Mouse (Mus musculus) testis, adult 2 months (tissue): ENCODE results near the gene Ankdd1b. TPM values are rescaled to one million over a fixed set of nuclear protein-coding genes. Genes with fewer than 3 reads are reported as not detected.

ENCODE experiments used
- H3K27ac ChIP-seq: fragments of 200-500 bp; 2 replicates; pipeline ENCODE4 v1.5.1; 2012; ENCODE audit warnings: low read depth, low read length; ENCODE audit not compliant: control insufficient read depth, insufficient read depth
- H3K27me3 ChIP-seq: fragments of 200-500 bp; 2 replicates; pipeline ENCODE4 v1.6.1; 2012; ENCODE audit warnings: mild to moderate bottlenecking, low read length, moderate library complexity; ENCODE audit not compliant: control insufficient read depth, insufficient read depth
- H3K36me3 ChIP-seq: fragments of 200-500 bp; 2 replicates; pipeline ENCODE4 v1.6.1; 2012; ENCODE audit warnings: mild to moderate bottlenecking, low read length; ENCODE audit not compliant: control insufficient read depth, insufficient read depth
- H3K4me1 ChIP-seq: fragments of 200-500 bp; 2 replicates; pipeline ENCODE4 v1.6.1; 2012; ENCODE audit warnings: low read length; ENCODE audit not compliant: control insufficient read depth, insufficient read depth
- H3K4me3 ChIP-seq: fragments of 200-500 bp; 2 replicates; pipeline ENCODE4 v1.5.1; 2012; ENCODE audit warnings: low read depth, mild to moderate bottlenecking, low read length, moderate library complexity, mixed read lengths; ENCODE audit not compliant: control insufficient read depth
- CTCF ChIP-seq: fragments of 200-500 bp; IDR thresholded peaks from 2 replicates; pipeline ENCODE4 v1.5.1; 2012; ENCODE audit warnings: low read depth, mild to moderate bottlenecking, inconsistent platforms, low read length, moderate library complexity; ENCODE audit not compliant: control insufficient read depth, insufficient read depth, insufficient replicate concordance
- POLR2A ChIP-seq: fragments of 200-500 bp; IDR thresholded peaks from 2 replicates; pipeline ENCODE4 v1.6.1; 2012; ENCODE audit warnings: low read depth, mild to moderate bottlenecking, inconsistent platforms, low read length, moderate library complexity; ENCODE audit not compliant: control insufficient read depth
- polyA plus RNA-seq: library from polyadenylated mRNA; depleted of rRNA; stranded (reverse); fragments of >200 nt; gene quantifications from 2 replicates; pipeline ENCODE4 v1.2.3, GENCODE M21; 2012

Gene Ankdd1b
- polyA plus RNA-seq, 1 experiment, result 0.99 TPM

DNA sequence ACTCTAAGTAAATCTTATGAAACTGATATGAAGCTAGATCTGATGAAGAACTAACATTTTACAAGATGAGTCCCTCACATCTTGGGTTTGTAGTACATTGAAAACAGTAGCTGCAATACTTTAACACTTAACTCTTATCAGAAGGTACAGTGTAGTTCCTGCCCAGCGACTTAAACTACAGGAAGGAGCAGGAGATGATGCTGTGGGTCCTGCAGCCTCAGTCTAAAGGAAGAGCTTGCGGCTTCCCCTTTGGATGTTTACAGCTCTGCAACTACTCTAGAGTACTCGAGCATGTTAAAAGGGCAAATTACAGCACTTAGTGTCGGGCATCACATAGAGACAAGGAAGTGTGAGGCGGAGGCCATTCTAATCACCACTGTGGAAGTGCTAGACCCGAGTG is 35.3 kb upstream of the Ankdd1b start:
- Histone ChIP-seq H3K27me3 (no peaks in the 10 kb centered on the region), H3K36me3 (no peaks in the 10 kb centered on the region), H3K27ac (no peak overlapping the region), H3K4me1 (no peaks in the 10 kb centered on the region), H3K4me3 (no peak overlapping the region)
- TF ChIP-seq CTCF (no peak), POLR2A (no peak)

DNA sequence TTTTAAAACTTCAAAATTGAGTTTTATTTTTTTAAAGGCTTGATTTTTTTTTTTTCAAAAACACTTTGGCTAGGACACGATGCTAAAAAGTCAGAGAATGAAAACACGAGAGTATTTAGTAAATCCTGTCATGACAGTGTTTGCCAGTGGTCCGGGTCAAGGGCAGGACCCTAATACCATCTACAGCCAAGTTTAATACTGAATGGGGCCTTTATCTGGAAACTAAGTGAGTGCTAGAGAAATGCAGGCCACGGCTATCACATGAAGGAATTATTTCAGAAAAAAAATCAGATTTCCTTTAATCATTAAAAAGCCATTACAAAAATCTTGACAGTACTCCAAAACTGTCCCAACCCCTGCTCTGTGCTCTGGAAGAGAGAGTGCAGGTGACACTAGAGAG is 34.7 kb upstream of the Ankdd1b start:
- Histone ChIP-seq H3K27me3 (no peaks in the 10 kb centered on the region), H3K27ac (no peak overlapping the region), H3K36me3 (no peaks in the 10 kb centered on the region), H3K4me3 (no peak overlapping the region), H3K4me1 (no peaks in the 10 kb centered on the region)
- TF ChIP-seq CTCF (no peak), POLR2A (no peak)

GRCm38 (mm10) chr13:96499891-96500290 is 28.9 kb upstream of the Ankdd1b start:
- H3K4me3 ChIP-seq, result no peak overlapping the region
- H3K36me3 ChIP-seq, result no peaks in the 10 kb centered on the region; the same call in 1 of the 2 replicates
- TF ChIP-seq CTCF (no peak), POLR2A (no peak)
- no peaks in the 10 kb centered on the region for H3K27me3 ChIP-seq
- no peaks in the 10 kb centered on the region for H3K4me1 ChIP-seq
- H3K27ac ChIP-seq, result no peak overlapping the region

DNA sequence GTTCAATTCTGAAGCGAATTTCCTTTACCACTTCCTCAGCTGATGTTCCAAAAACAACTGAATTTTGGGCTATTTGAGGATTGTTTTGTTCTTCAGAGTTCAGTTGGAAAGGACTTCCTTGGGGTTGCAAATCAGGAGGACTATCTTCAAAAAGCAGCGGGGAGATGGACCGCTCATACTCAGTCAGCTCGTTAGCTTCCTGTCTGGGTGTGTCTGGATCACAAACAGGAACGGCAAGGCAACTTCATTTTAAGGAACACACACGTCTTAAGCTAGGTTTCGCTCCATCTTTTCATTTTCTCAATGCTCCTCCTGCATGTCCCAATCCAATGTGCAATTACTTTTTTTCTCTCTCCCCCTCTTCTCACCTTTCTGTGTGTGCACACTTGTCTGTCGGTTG is 25.6 kb upstream of the Ankdd1b start:
- no peak for TF ChIP-seq POLR2A
- TF ChIP-seq CTCF, result no peak
- Histone ChIP-seq H3K4me3 (no peak overlapping the region), H3K27ac (no peak overlapping the region), H3K36me3 (no peaks in the 10 kb centered on the region; the same call in 1 of the 2 replicates), H3K4me1 (no peaks in the 10 kb centered on the region), H3K27me3 (no peaks in the 10 kb centered on the region)

DNA sequence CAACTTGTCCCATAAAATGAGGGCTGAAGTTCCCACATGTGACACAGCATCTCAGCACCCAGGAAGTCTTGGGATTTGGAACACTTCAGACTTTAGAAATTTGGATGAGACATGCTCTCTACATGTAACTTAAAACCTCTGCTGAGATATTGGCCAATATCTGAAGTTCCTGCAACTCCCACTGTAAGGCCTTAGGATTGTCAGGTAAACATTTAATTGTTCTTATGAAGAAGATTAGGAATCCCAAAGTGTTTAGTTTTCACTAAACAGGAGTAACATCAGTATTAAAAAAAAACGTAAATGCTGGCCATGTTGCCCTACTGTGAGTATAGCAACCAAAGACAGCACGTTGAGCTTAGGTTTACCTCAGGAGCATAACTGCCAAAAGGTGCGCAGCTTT is 19.4 kb upstream of the Ankdd1b start, which contains the start of gene Gm17622:
Gene Gm17622, plus strand, starts transcription at position 301 of the 400 bp plus-strand sequence.
- peak within 1 kb of the TSS; percentile 39; the same call in 1 of the 2 replicates for H3K27ac ChIP-seq
- no peak for TF ChIP-seq POLR2A
- TF ChIP-seq CTCF, result no peak
- H3K4me3 ChIP-seq, result no peak within 1 kb of the TSS

DNA sequence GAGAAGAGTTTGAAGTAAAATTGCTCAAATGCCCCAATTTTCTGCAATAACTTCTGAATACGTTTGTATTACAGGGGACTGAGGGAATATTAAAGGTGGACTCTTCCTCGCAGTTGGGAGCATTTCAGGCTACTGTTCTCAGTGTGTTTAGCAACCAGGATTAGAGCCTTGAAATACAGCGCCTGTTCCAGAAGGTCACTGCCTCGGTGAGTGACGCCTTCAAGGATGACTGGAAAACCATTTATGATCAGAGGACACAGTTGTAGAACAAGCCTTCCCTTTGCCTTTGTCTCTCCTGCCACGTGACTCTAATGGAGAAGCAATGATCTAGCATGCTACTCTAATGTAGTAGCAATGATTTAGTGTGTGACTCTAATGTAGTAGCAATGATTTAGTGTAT is 17.0 kb upstream of the Ankdd1b start:
- Histone ChIP-seq H3K27ac (no peak overlapping the region), H3K27me3 (no peaks in the 10 kb centered on the region), H3K4me3 (no peak overlapping the region), H3K36me3 (no peaks in the 10 kb centered on the region), H3K4me1 (no peaks in the 10 kb centered on the region)
- TF ChIP-seq CTCF (no peak), POLR2A (no peak)

More for the DNA sequence above, 19.4 kb upstream of the Ankdd1b start, which contains the start of gene Gm17622:
- Histone ChIP-seq H3K4me1 (no peaks in the 10 kb centered on the region), H3K27me3 (no peaks in the 10 kb centered on the region), H3K36me3 (no peaks in the 10 kb centered on the region)

GRCm38 (mm10) chr13:96487230-96487629 is 16.2 kb upstream of the Ankdd1b start:
- no peak overlapping the region for H3K27ac ChIP-seq
- H3K4me3 ChIP-seq, result no peak overlapping the region
- no peaks in the 10 kb centered on the region for H3K4me1 ChIP-seq
- TF ChIP-seq POLR2A (no peak), CTCF (no peak)
- H3K36me3 ChIP-seq, result no peaks in the 10 kb centered on the region
- no peaks in the 10 kb centered on the region for H3K27me3 ChIP-seq

DNA sequence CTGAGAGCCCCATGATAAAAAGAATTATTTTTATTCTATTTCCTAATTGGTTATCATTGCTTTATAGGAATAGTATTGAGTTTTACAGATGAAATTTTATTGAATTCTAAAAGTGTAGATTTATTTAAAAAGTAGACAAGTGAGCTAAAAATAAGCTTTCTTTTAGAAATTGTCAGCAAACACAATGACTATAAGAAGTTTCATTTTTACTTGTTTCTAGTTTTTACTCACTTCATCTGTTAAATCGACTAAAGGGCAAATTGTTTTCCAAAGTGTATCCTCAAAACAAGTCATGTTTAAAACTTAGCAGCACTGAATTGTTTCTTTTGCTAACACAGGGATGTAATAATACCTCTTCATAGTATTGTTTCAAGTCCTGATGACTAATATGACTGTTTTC is 8.0 kb upstream of the Ankdd1b start:
- no peaks in the 10 kb centered on the region for H3K36me3 ChIP-seq
- H3K27ac ChIP-seq, result no peak overlapping the region
- TF ChIP-seq CTCF (no peak), POLR2A (no peak)
- no peaks in the 10 kb centered on the region for H3K27me3 ChIP-seq
- no peaks in the 10 kb centered on the region for H3K4me1 ChIP-seq
- no peak overlapping the region for H3K4me3 ChIP-seq
